27 mouse cellular contexts compared by ENCODE assay signal in the genomic region with DNA sequence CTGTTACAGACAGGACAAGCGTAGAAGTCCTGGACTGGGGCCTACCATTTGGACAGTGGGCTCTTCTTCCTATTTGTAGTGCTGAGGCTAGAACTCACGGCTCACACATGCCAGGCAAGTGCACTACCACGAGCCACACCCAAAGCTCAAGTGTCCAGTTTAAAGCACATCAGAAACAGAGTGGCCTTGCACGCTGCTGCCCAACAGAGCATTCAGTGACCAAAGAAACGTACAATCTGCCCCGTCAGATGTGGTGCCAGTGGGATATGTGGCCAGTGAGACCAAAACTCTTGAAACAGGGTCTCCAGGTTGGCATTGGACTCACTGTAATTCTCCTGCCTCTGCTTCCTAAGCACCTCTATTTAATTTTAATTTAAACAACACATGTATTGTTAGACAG. TPM values are rescaled to one million over a fixed set of nuclear protein-coding genes. Genes with fewer than 3 reads are reported as not detected.
A peak's percentile ranks its signal among the peaks of the same experiment; 100 is the strongest.
DNase-seq lines count a peak whose midpoint lies in the region; ATAC-seq and TF ChIP-seq lines count a peak whose summit lies in the region.
"Had no signal": no experiment of that assay in that cellular context is flagged by ENCODE, and none has a peak within 500 bp of the region (broad histone marks: within the 10 kb centered on the region; RNA-seq: fewer than 3 reads in every experiment).

No protein-coding gene starts in this region.

- no peak overlapping the region for H3K27ac ChIP-seq in liver, postnatal 0 days (ENCODE audit: low read depth)
- H3K27ac ChIP-seq: embryonic facial prominence, embryonic 13.5 days; embryonic facial prominence, embryonic 15.5 days; forebrain, embryonic 10.5 days; forebrain, embryonic 12.5 days had no signal

- H3K9me3 ChIP-seq in E14TG2a.4 (ENCODE audit: low read length): no peaks in the 10 kb centered on the region
- H3K9me3 ChIP-seq in liver, postnatal 0 days (ENCODE audit: low read length): no peaks in the 10 kb centered on the region
- H3K9me3 ChIP-seq: embryonic facial prominence, embryonic 13.5 days; embryonic facial prominence, embryonic 15.5 days; forebrain, embryonic 10.5 days; forebrain, embryonic 12.5 days had no signal

- H3K4me2 ChIP-seq in liver, postnatal 0 days (ENCODE audit: low read depth, low read length): no peak overlapping the region
- H3K4me2 ChIP-seq: embryonic facial prominence, embryonic 13.5 days; embryonic facial prominence, embryonic 15.5 days; forebrain, embryonic 12.5 days had no signal

- TF ChIP-seq CTCF in E14TG2a.4 (conservative IDR thresholded peaks at IDR 0.05; ENCODE audit: low read length): no peak
- TF ChIP-seq CTCF in liver, postnatal 0 days (IDR thresholded peaks at IDR 0.05; ENCODE audit: low read depth): no peak

- peak overlapping the region; percentile 35; the same call in 1 of the 2 replicates for H3K4me3 ChIP-seq in E14TG2a.4 (replicated peaks; ENCODE audit: low read length)
- H3K4me3 ChIP-seq in liver, postnatal 0 days (ENCODE audit: low read depth, low read length): no peak overlapping the region
- H3K4me3 ChIP-seq: embryonic facial prominence, embryonic 13.5 days; embryonic facial prominence, embryonic 15.5 days; erythroblast, embryonic 14.5 days; forebrain, embryonic 10.5 days; forebrain, embryonic 12.5 days had no signal

- H3K4me1 ChIP-seq in E14TG2a.4 (replicated peaks; ENCODE audit: low read depth, low read length): peaks cover 32% of the 10 kb centered on the region
- no peaks in the 10 kb centered on the region for H3K4me1 ChIP-seq in liver, postnatal 0 days (ENCODE audit: insufficient read depth)
- H3K4me1 ChIP-seq: embryonic facial prominence, embryonic 13.5 days; embryonic facial prominence, embryonic 15.5 days; forebrain, embryonic 10.5 days; forebrain, embryonic 12.5 days had no signal

- WGBS in liver, postnatal 0 days (ENCODE audit: insufficient replicate concordance): 80% methylated on average over 6 of the region's 6 CpGs

- no peak for TF ChIP-seq EP300 in liver, postnatal 0 days (IDR thresholded peaks at IDR 0.05; ENCODE audit: low read depth)

- H3K9ac ChIP-seq in liver, postnatal 0 days (replicated peaks): no peak overlapping the region
- H3K9ac ChIP-seq: embryonic facial prominence, embryonic 13.5 days; embryonic facial prominence, embryonic 15.5 days; forebrain, embryonic 12.5 days had no signal

- peaks cover 13% of the 10 kb centered on the region for H3K36me3 ChIP-seq in E14TG2a.4 (ENCODE audit: insufficient read depth, low read length)
- peaks cover 7% of the 10 kb centered on the region; the same call in 1 of the 2 replicates for H3K36me3 ChIP-seq in liver, postnatal 0 days (replicated peaks; ENCODE audit: insufficient read depth, low read length)

- ATAC-seq in liver, postnatal 0 days: no peak
- ATAC-seq: forebrain, embryonic 14.5 days; forebrain, embryonic 16.5 days had no signal

- peak; percentile 6 for DNase-seq in gastrocnemius, postnatal 10 days
- DNase-seq in gastrocnemius, adult 8-10 months (ENCODE audit: low spot score in 2 of 2): no peak
- DNase-seq in testis, postnatal 10 days (ENCODE audit: low spot score): peak; percentile 35
- DNase-seq in testis, postnatal 14 days (ENCODE audit: low spot score): no peak
- DNase-seq in frontal cortex, postnatal 36 days (ENCODE audit: low spot score in 2 of 2): no peak
- DNase-seq in liver, postnatal 0 days: no peak
- DNase-seq: adrenal gland, adult 2 months; adrenal gland, postnatal 10 days; adrenal gland, postnatal 25 days; cerebellum, adult 11 months; cerebellum, adult 18-20 months; cerebellum, adult 8-10 months; cerebellum, adult 9-11 months; cerebellum, postnatal 14 days; cerebellum, postnatal 36 days; embryo, embryonic 11 days had no signal

- H3K27me3 ChIP-seq in E14TG2a.4 (ENCODE audit: insufficient read depth, low read length): no peaks in the 10 kb centered on the region; the same call in 1 of the 2 replicates
- H3K27me3 ChIP-seq in liver, postnatal 0 days (ENCODE audit: insufficient read depth, low read length): no peaks in the 10 kb centered on the region
- H3K27me3 ChIP-seq: embryonic facial prominence, embryonic 13.5 days; embryonic facial prominence, embryonic 15.5 days; forebrain, embryonic 12.5 days had no signal

RNA-seq across cellular contexts. Expression of a gene that starts 12.3 kb away (rescaled TPM):
- over 10,000 TPM; 11,325 to 12,607 TPM for total RNA-seq in gastrocnemius, postnatal 10 days (2021)
- over 10,000 TPM; 27,209 to 31,432 (median 30,252) TPM for total RNA-seq in gastrocnemius, adult 8-10 months (2022)
- 2.2 and 34.1 TPM in 2 replicates for polyA plus RNA-seq in liver, postnatal 0 days (2015; fragmentation: Nextera tagmentation; extraction: Ambion mirVana)
- total RNA-seq: adrenal gland, adult 2 months; adrenal gland, postnatal 25 days had no signal
- polyA plus RNA-seq: adrenal gland, adult 2 months; erythroblast, embryonic 14.5 days had no signal

RNA-seq across cellular contexts. Expression of a gene that starts 22.1 kb away (rescaled TPM):
- 10 to 100 TPM; 11.4 to 15.2 TPM for total RNA-seq in gastrocnemius, postnatal 10 days (2021)
- total RNA-seq in gastrocnemius, adult 8-10 months (2022): 10 to 100 TPM; 10.5 to 19.2 (median 15.1) TPM
- polyA plus RNA-seq in liver, postnatal 0 days (2015; fragmentation: Nextera tagmentation; extraction: Ambion mirVana): 7.1 and 7.2 TPM in 2 replicates

RNA-seq across cellular contexts. Expression of a gene that starts 24.6 kb away (rescaled TPM):
- total RNA-seq in gastrocnemius, postnatal 10 days (2021): 10 to 100 TPM; 52.0 to 53.7 TPM
- 10 to 100 TPM; 45.9 to 57.4 (median 49.0) TPM for total RNA-seq in gastrocnemius, adult 8-10 months (2022)
- 13.5 and 13.7 TPM in 2 replicates for polyA plus RNA-seq in liver, postnatal 0 days (2015; fragmentation: Nextera tagmentation; extraction: Ambion mirVana)

RNA-seq across cellular contexts. Expression of a gene that starts 36.0 kb away (rescaled TPM):
- under 1 TPM; 0.35 to 0.72 TPM for total RNA-seq in gastrocnemius, postnatal 10 days (2021)
- total RNA-seq in gastrocnemius, adult 8-10 months (2022): not detected
- polyA plus RNA-seq in liver, postnatal 0 days (2015; fragmentation: Nextera tagmentation; extraction: Ambion mirVana): 8.7 and 9.1 TPM in 2 replicates
- total RNA-seq: MEL had no signal
- polyA plus RNA-seq: C2C12; embryonic facial prominence, embryonic 11.5 days; embryonic facial prominence, embryonic 13.5 days; erythroblast, embryonic 14.5 days; forebrain, embryonic 12.5 days; forebrain, embryonic 14.5 days; forebrain, embryonic 16.5 days had no signal

RNA-seq across cellular contexts. Expression of a gene that starts 36.5 kb away (rescaled TPM):
- total RNA-seq in gastrocnemius, postnatal 10 days (2021): 100 to 1,000 TPM in 1 of 2 experiments, 10 to 100 TPM in 1; 99.0 to 114 TPM
- total RNA-seq in gastrocnemius, adult 8-10 months (2022): 100 to 1,000 TPM; 116 to 151 (median 137) TPM
- 57.6 and 57.7 TPM in 2 replicates for polyA plus RNA-seq in liver, postnatal 0 days (2015; fragmentation: Nextera tagmentation; extraction: Ambion mirVana)

Comparison
In these comparisons a context has a peak if more than half of its experiments do, and no peak if none do; other contexts are left out.
1. DNase-seq: peak in gastrocnemius, postnatal 10 days (single experiment) and testis, postnatal 10 days (single experiment); none in gastrocnemius, adult 8-10 months (0 of 2), testis, postnatal 14 days (single experiment), frontal cortex, postnatal 36 days (0 of 2) and liver, postnatal 0 days (single experiment).